Mouse (Mus musculus): ENCODE data around the gene Tbx15. TPM values are rescaled to one million over a fixed set of nuclear protein-coding genes. Genes with fewer than 3 reads are reported as not detected.

Tbx15 gene
- 0.10 and 1.1 TPM in 2 replicates for polyA plus RNA-seq (2015; fragmentation: Nextera tagmentation; extraction: Ambion mirVana)

GRCm38 (mm10) chr3:99240213-99240720 lies at the start of gene Tbx15:
TSS of gene Tbx15 (plus strand) at chr3:99240381.
- no peak for ATAC-seq (ENCODE audit: insufficient read depth, low FRiP score)
- Histone ChIP-seq H3K4me2 (ENCODE audit: low read depth, low read length) (peak within 1 kb of the TSS; percentile 19; the same call in 1 of the 2 replicates), H3K9ac (ENCODE audit: low read length) (no peak within 1 kb of the TSS), H3K27ac (ENCODE audit: low read length) (no peak within 1 kb of the TSS), H3K36me3 (ENCODE audit: control insufficient read depth, insufficient read depth, low read length) (no peaks in the 10 kb centered on the region), H3K4me3 (replicated peaks; ENCODE audit: low read length) (peak within 1 kb of the TSS; percentile 20; the same call in 1 of the 2 replicates), H3K27me3 (ENCODE audit: control insufficient read depth, insufficient read depth, low read length) (peaks cover 91% of the 10 kb centered on the region), H3K9me3 (replicated peaks; ENCODE audit: control insufficient read depth, low read length) (no peaks in the 10 kb centered on the region), H3K4me1 (ENCODE audit: control insufficient read depth, insufficient read depth, low read length) (no peaks in the 10 kb centered on the region)
- 2% methylated on average over 17 of the region's 20 CpGs for WGBS

- H3K4me1 ChIP-seq (ENCODE audit: control insufficient read depth, insufficient read depth, low read length) = no peaks in the 10 kb centered on the region
- H3K36me3 ChIP-seq (ENCODE audit: control insufficient read depth, insufficient read depth, low read length) = no peaks in the 10 kb centered on the region
- no peaks in the 10 kb centered on the region for H3K27me3 ChIP-seq (ENCODE audit: control insufficient read depth, insufficient read depth, low read length)
- ATAC-seq (ENCODE audit: insufficient read depth, low FRiP score) = no peak
- no peak overlapping the region for H3K4me2 ChIP-seq (ENCODE audit: low read depth, low read length)
- no peak overlapping the region for H3K27ac ChIP-seq (ENCODE audit: low read length)
- no peak overlapping the region for H3K4me3 ChIP-seq (replicated peaks; ENCODE audit: low read length)
- 70% methylated on average over 4 of the region's 4 CpGs for WGBS
- no peak overlapping the region for H3K9ac ChIP-seq (ENCODE audit: low read length)
- H3K9me3 ChIP-seq (replicated peaks; ENCODE audit: control insufficient read depth, low read length) = no peaks in the 10 kb centered on the region
Observed at GRCm38 (mm10) chr3:99193576-99193975, 46.6 kb upstream of the Tbx15 start.

- Histone ChIP-seq H3K27me3 (ENCODE audit: control insufficient read depth, insufficient read depth, low read length) (no peaks in the 10 kb centered on the region), H3K4me1 (ENCODE audit: control insufficient read depth, insufficient read depth, low read length) (no peaks in the 10 kb centered on the region), H3K27ac (ENCODE audit: low read length) (no peak overlapping the region), H3K9me3 (replicated peaks; ENCODE audit: control insufficient read depth, low read length) (no peaks in the 10 kb centered on the region), H3K36me3 (ENCODE audit: control insufficient read depth, insufficient read depth, low read length) (peaks cover 8% of the 10 kb centered on the region; the same call in 1 of the 2 replicates), H3K9ac (ENCODE audit: low read length) (no peak overlapping the region), H3K4me2 (ENCODE audit: low read depth, low read length) (no peak overlapping the region), H3K4me3 (replicated peaks; ENCODE audit: low read length) (no peak overlapping the region)
- ATAC-seq (ENCODE audit: insufficient read depth, low FRiP score) = no peak
Observed at GRCm38 (mm10) chr3:99203331-99203730, 36.9 kb upstream of the Tbx15 start.

GRCm38 (mm10) chr3:99208416-99208815 lies 31.8 kb upstream of the Tbx15 start:
- Histone ChIP-seq H3K27me3 (ENCODE audit: control insufficient read depth, insufficient read depth, low read length) (no peaks in the 10 kb centered on the region), H3K4me1 (ENCODE audit: control insufficient read depth, insufficient read depth, low read length) (no peaks in the 10 kb centered on the region)

GRCm38 (mm10) chr3:99211105-99211698 lies 29.0 kb upstream of the Tbx15 start:
- Histone ChIP-seq H3K4me2 (ENCODE audit: low read depth, low read length) (no peak overlapping the region), H3K36me3 (ENCODE audit: control insufficient read depth, insufficient read depth, low read length) (no peaks in the 10 kb centered on the region), H3K9ac (ENCODE audit: low read length) (0 out of 2 replicates have a peak overlapping the region, but pooled peaks have one; percentile 13), H3K27ac (ENCODE audit: low read length) (no peak overlapping the region), H3K4me3 (replicated peaks; ENCODE audit: low read length) (no peak overlapping the region), H3K27me3 (ENCODE audit: control insufficient read depth, insufficient read depth, low read length) (no peaks in the 10 kb centered on the region), H3K4me1 (ENCODE audit: control insufficient read depth, insufficient read depth, low read length) (no peaks in the 10 kb centered on the region), H3K9me3 (replicated peaks; ENCODE audit: control insufficient read depth, low read length) (no peaks in the 10 kb centered on the region)
- no peak for ATAC-seq (ENCODE audit: insufficient read depth, low FRiP score)
- WGBS = 43% methylated on average over 14 of the region's 14 CpGs

More at GRCm38 (mm10) chr3:99208416-99208815, 31.8 kb upstream of the Tbx15 start:
- Histone ChIP-seq H3K9ac (ENCODE audit: low read length) (no peak overlapping the region), H3K27ac (ENCODE audit: low read length) (no peak overlapping the region), H3K4me2 (ENCODE audit: low read depth, low read length) (no peak overlapping the region), H3K36me3 (ENCODE audit: control insufficient read depth, insufficient read depth, low read length) (no peaks in the 10 kb centered on the region), H3K9me3 (replicated peaks; ENCODE audit: control insufficient read depth, low read length) (no peaks in the 10 kb centered on the region), H3K4me3 (replicated peaks; ENCODE audit: low read length) (no peak overlapping the region)
- no peak for ATAC-seq (ENCODE audit: insufficient read depth, low FRiP score)
- WGBS = 20% methylated on average over 1 of the region's 1 CpGs

- Histone ChIP-seq H3K4me1 (ENCODE audit: control insufficient read depth, insufficient read depth, low read length) (no peaks in the 10 kb centered on the region), H3K27me3 (ENCODE audit: control insufficient read depth, insufficient read depth, low read length) (no peaks in the 10 kb centered on the region; the same call in 1 of the 2 replicates), H3K27ac (ENCODE audit: low read length) (no peak overlapping the region), H3K4me2 (ENCODE audit: low read depth, low read length) (no peak overlapping the region), H3K36me3 (ENCODE audit: control insufficient read depth, insufficient read depth, low read length) (no peaks in the 10 kb centered on the region), H3K4me3 (replicated peaks; ENCODE audit: low read length) (no peak overlapping the region), H3K9me3 (replicated peaks; ENCODE audit: control insufficient read depth, low read length) (no peaks in the 10 kb centered on the region), H3K9ac (ENCODE audit: low read length) (no peak overlapping the region)
- 59% methylated on average over 2 of the region's 2 CpGs for WGBS
- ATAC-seq (ENCODE audit: insufficient read depth, low FRiP score) = no peak
Observed at GRCm38 (mm10) chr3:99227807-99228206, 12.4 kb upstream of the Tbx15 start.

GRCm38 (mm10) chr3:99233393-99234318 lies 6.5 kb upstream of the Tbx15 start:
- no peaks in the 10 kb centered on the region for H3K36me3 ChIP-seq (ENCODE audit: control insufficient read depth, insufficient read depth, low read length)
- no peak; the same call in 1 of the 2 replicates for ATAC-seq (ENCODE audit: insufficient read depth, low FRiP score)
- H3K27ac ChIP-seq (ENCODE audit: low read length) = no peak overlapping the region
- H3K4me2 ChIP-seq (ENCODE audit: low read depth, low read length) = peak overlapping the region; percentile 41
- no peaks in the 10 kb centered on the region for H3K9me3 ChIP-seq (replicated peaks; ENCODE audit: control insufficient read depth, low read length)
- no peak overlapping the region for H3K9ac ChIP-seq (ENCODE audit: low read length)
- no peaks in the 10 kb centered on the region for H3K4me1 ChIP-seq (ENCODE audit: control insufficient read depth, insufficient read depth, low read length)
- 8% methylated on average over 20 of the region's 20 CpGs for WGBS
- H3K27me3 ChIP-seq (ENCODE audit: control insufficient read depth, insufficient read depth, low read length) = peaks cover 50% of the 10 kb centered on the region
- peak overlapping the region; percentile 19 for H3K4me3 ChIP-seq (replicated peaks; ENCODE audit: low read length)

GRCm38 (mm10) chr3:99234319-99234869 lies 5.8 kb upstream of the Tbx15 start:
- H3K4me1 ChIP-seq (ENCODE audit: control insufficient read depth, insufficient read depth, low read length) = no peaks in the 10 kb centered on the region
- peak overlapping the region; percentile 19 for H3K4me3 ChIP-seq (replicated peaks; ENCODE audit: low read length)
- peak overlapping the region; percentile 41 for H3K4me2 ChIP-seq (ENCODE audit: low read depth, low read length)
- ATAC-seq (ENCODE audit: insufficient read depth, low FRiP score) = no peak
- H3K27ac ChIP-seq (ENCODE audit: low read length) = no peak overlapping the region
- no peaks in the 10 kb centered on the region for H3K36me3 ChIP-seq (ENCODE audit: control insufficient read depth, insufficient read depth, low read length)
- peaks cover 58% of the 10 kb centered on the region for H3K27me3 ChIP-seq (ENCODE audit: control insufficient read depth, insufficient read depth, low read length)
- no peak overlapping the region for H3K9ac ChIP-seq (ENCODE audit: low read length)
- no peaks in the 10 kb centered on the region for H3K9me3 ChIP-seq (replicated peaks; ENCODE audit: control insufficient read depth, low read length)
- WGBS = 6% methylated on average over 17 of the region's 17 CpGs
